Mouse (Mus musculus): ENCODE measurements around the gene Sppl2b. TPM values are rescaled to one million over a fixed set of nuclear protein-coding genes. Genes with fewer than 3 reads are reported as not detected.
A peak's percentile ranks its signal among the peaks of the same experiment; 100 is the strongest.

The Sppl2b gene
- total RNA-seq, 2 experiments from 2014 or later = 26.0 to 27.7 TPM

GRCm38 (mm10) chr10:80913364-80914011 is 58.4 kb downstream of the Sppl2b start:
- intact Hi-C loops (cut with DNase I) = no loop called here
- peak in 1 of 2 experiments; percentile 13 for DNase-seq

GRCm38 (mm10) chr10:80914253-80914656 is 59.2 kb downstream of the Sppl2b start:
- DNase-seq = no peak
- intact Hi-C loops (cut with DNase I) = no loop called here

GRCm38 (mm10) chr10:80915260-80915659 is 60.2 kb downstream of the Sppl2b start:
- DNase-seq = no peak
- intact Hi-C loops (cut with DNase I) = no loop called here

- intact Hi-C loops (cut with DNase I) = no loop called here
- no peak for DNase-seq
Observed at GRCm38 (mm10) chr10:80915736-80916135, 60.7 kb downstream of the Sppl2b start.

GRCm38 (mm10) chr10:80917336-80917778 is 62.3 kb downstream of the Sppl2b start:
- intact Hi-C loops (cut with DNase I) = no loop called here
- no peak for DNase-seq

- intact Hi-C loops (cut with DNase I) = no loop called here
- peak; percentile 74 to 83 for DNase-seq
Observed at GRCm38 (mm10) chr10:80917779-80918434, 62.8 kb downstream of the Sppl2b start, which contains the start of gene Lmnb2. Lmnb2 (minus strand) TSS chr10:80918245.

Small RNAs within 50 kb of the gene (microRNA-seq; reads per million reads assigned to microRNA genes)
- 4.9 to 5.7 reads per million in 2 experiments for gene Mir1982

Other genes with a start within 250 kb of the Sppl2b start
- 1 to 10 TPM in 1 of 2 experiments, under 1 TPM in 1; 0.98 to 1.2 TPM for gene Gm49322, start 249.3 kb upstream of the Sppl2b start, total RNA-seq (2021)
- gene Csnk1g2, start 232.4 kb upstream of the Sppl2b start, total RNA-seq (2021) = 100 to 1,000 TPM; 137 to 141 TPM
- 10 to 100 TPM; 42.2 to 46.4 TPM for gene Btbd2, start 198.2 kb upstream of the Sppl2b start, total RNA-seq (2021)
- gene Mknk2, start 177.2 kb upstream of the Sppl2b start, total RNA-seq (2021) = 100 to 1,000 TPM; 143 to 159 TPM
- 10 to 100 TPM; 10.1 to 11.3 TPM for gene Mob3a, start 153.3 kb upstream of the Sppl2b start, total RNA-seq (2021)
- 1 to 10 TPM; 2.9 to 4.1 TPM for gene Izumo4, start 153.1 kb upstream of the Sppl2b start, total RNA-seq (2021)
- 10 to 100 TPM; 47.6 to 52.5 TPM for gene Ap3d1, start 113.0 kb upstream of the Sppl2b start, total RNA-seq (2021)
- 10 to 100 TPM; 66.3 to 67.6 TPM for gene Dot1l, start 100.1 kb upstream of the Sppl2b start, total RNA-seq (2021)
- 10 to 100 TPM; 36.8 to 41.4 TPM for gene Sf3a2, start 57.1 kb upstream of the Sppl2b start, total RNA-seq (2021)
- gene Plekhj1, start 56.6 kb upstream of the Sppl2b start, total RNA-seq (2021) = 10 to 100 TPM; 32.6 to 32.9 TPM
- gene Amh, start 50.0 kb upstream of the Sppl2b start, total RNA-seq (2021) = under 1 TPM; 0.41 to 0.45 TPM
- gene Jsrp1, start 41.8 kb upstream of the Sppl2b start, total RNA-seq (2021) = under 1 TPM in 1 of 2 experiments, not detected in 1; 0.74 TPM
- 1,000 to 10,000 TPM; 1,023 to 1,076 TPM for gene Oaz1, start 28.6 kb upstream of the Sppl2b start, total RNA-seq (2021)
- 1 to 10 TPM; 3.8 to 6.5 TPM for gene Lingo3, start 11.2 kb upstream of the Sppl2b start, total RNA-seq (2021)
- 10 to 100 TPM; 23.6 to 28.2 TPM for gene Lsm7, start 66 bp upstream of the Sppl2b start, total RNA-seq (2021)
- gene Tmprss9, start 16.6 kb downstream of the Sppl2b start, total RNA-seq (2021) = not detected
- gene Timm13, start 45.7 kb downstream of the Sppl2b start, total RNA-seq (2021) = 100 to 1,000 TPM; 163 to 175 TPM
- gene Lmnb2, start 63.0 kb downstream of the Sppl2b start, total RNA-seq (2021) = 10 to 100 TPM; 10.2 to 11.9 TPM
- 10 to 100 TPM; 11.5 to 18.3 TPM for gene Gadd45b, start 74.8 kb downstream of the Sppl2b start, total RNA-seq (2021)
- 1 to 10 TPM in 1 of 2 experiments, under 1 TPM in 1; 0.67 to 1.1 TPM for gene Gng7, start 159.7 kb downstream of the Sppl2b start, total RNA-seq (2021)
- not detected for gene Diras1, start 170.4 kb downstream of the Sppl2b start, total RNA-seq (2021)
- gene Slc39a3, start 182.2 kb downstream of the Sppl2b start, total RNA-seq (2021) = 10 to 100 TPM; 11.5 to 13.0 TPM
- gene Sgta, start 204.9 kb downstream of the Sppl2b start, total RNA-seq (2021) = 100 to 1,000 TPM; 103 to 106 TPM
- 10 to 100 TPM; 11.5 to 14.9 TPM for gene Thop1, start 214.8 kb downstream of the Sppl2b start, total RNA-seq (2021)
- 1 to 10 TPM; 1.2 to 2.4 TPM for gene Creb3l3, start 243.6 kb downstream of the Sppl2b start, total RNA-seq (2021)